18 mouse cellular contexts compared by ENCODE assay signal in the genomic region with DNA sequence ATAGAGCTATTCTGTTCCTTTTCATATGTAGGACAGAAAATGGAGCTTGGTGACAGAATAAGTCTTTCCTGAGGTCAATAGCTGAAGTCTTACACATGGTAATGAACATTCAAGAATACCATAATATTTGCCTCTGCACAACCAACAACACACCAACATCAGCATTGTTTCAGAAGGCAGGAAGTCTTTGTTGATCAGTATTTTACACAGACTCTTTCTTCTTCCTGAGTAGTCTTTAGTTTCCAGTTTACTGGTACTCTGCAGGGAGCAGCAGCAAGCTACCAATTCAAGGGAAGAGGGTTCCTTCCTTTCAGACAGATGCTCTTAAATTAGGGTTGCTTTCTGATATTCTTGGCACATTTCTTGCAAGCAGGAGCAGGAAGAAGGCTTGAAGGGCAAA.
"Had no signal": no experiment of that assay in that cellular context is flagged by ENCODE, and none has a peak within 500 bp of the region (broad histone marks: within the 10 kb centered on the region; RNA-seq: fewer than 3 reads in every experiment).

No protein-coding gene starts in this region.

- H3K36me3 ChIP-seq: kidney, embryonic 15.5 days; liver, embryonic 13.5 days; midbrain, embryonic 10.5 days; midbrain, embryonic 13.5 days; stomach, embryonic 15.5 days had no signal

- H3K9me3 ChIP-seq: kidney, embryonic 15.5 days; liver, embryonic 13.5 days; megakaryocyte, embryonic 14.5 days; midbrain, embryonic 10.5 days; midbrain, embryonic 13.5 days; stomach, embryonic 15.5 days had no signal

- H3K9ac ChIP-seq: kidney, embryonic 15.5 days; liver, embryonic 13.5 days; midbrain, embryonic 13.5 days; stomach, embryonic 15.5 days had no signal

- H3K4me2 ChIP-seq: kidney, embryonic 15.5 days; liver, embryonic 13.5 days; midbrain, embryonic 13.5 days; stomach, embryonic 15.5 days had no signal

- H3K4me3 ChIP-seq: kidney, embryonic 15.5 days; left cerebral cortex, adult 2 months; liver, embryonic 13.5 days; megakaryocyte, embryonic 14.5 days; midbrain, embryonic 10.5 days; midbrain, embryonic 13.5 days; myocyte; stomach, embryonic 15.5 days had no signal

- H3K4me1 ChIP-seq: kidney, embryonic 15.5 days; liver, embryonic 13.5 days; megakaryocyte, embryonic 14.5 days; midbrain, embryonic 10.5 days; midbrain, embryonic 13.5 days; stomach, embryonic 15.5 days had no signal

- ATAC-seq: lung, postnatal 0 days; midbrain, embryonic 13.5 days; midbrain, embryonic 16.5 days had no signal

- DNase-seq: kidney, adult 11 months; kidney, adult 8-10 months; kidney, postnatal 14 days; layer of hippocampus, postnatal 36 days; liver, embryonic 13.5 days; lung, adult 2 months; right cerebral cortex, postnatal 25 days; spleen, adult 18-20 months; thymus, postnatal 25 days had no signal

- H3K27ac ChIP-seq: kidney, embryonic 15.5 days; left cerebral cortex, adult 2 months; liver, embryonic 13.5 days; midbrain, embryonic 10.5 days; midbrain, embryonic 13.5 days; stomach, embryonic 15.5 days had no signal

- H3K27me3 ChIP-seq: kidney, embryonic 15.5 days; liver, embryonic 13.5 days; megakaryocyte, embryonic 14.5 days; midbrain, embryonic 13.5 days; stomach, embryonic 15.5 days had no signal
